In the genomic region with DNA sequence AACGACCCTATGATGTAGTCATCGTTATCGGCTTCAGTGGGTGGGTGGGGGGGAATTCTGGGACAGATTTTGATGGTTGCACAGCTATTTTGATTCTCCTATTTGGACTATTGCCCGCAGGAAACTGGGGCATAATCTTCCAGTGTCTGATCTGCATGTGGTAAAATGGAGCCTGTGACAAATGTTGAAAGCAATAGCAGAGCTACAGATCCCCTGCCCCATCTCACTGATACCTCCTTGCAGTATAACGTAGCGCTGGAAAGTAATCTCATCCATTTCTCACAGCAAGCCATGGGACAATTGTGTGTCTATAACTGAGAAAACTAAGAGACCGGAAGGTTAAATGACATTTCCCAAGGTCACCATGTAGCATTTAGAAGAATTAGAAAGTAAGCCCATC, we compare ENCODE assay signal across 22 mouse cellular contexts. TPM values are rescaled to one million over a fixed set of nuclear protein-coding genes. Genes with fewer than 3 reads are reported as not detected.
DNase-seq lines count a peak whose midpoint lies in the region; ATAC-seq and TF ChIP-seq lines count a peak whose summit lies in the region.
"Had no signal": no experiment of that assay in that cellular context is flagged by ENCODE, and none has a peak within 500 bp of the region (broad histone marks: within the 10 kb centered on the region; RNA-seq: fewer than 3 reads in every experiment).

No protein-coding gene starts in this region.

- no peak overlapping the region for H3K9ac ChIP-seq in hindbrain, embryonic 12.5 days
- H3K9ac ChIP-seq in midbrain, embryonic 12.5 days (replicated peaks) = no peak overlapping the region
- H3K9ac ChIP-seq: neural tube, embryonic 12.5 days had no signal

- peak overlapping the region; percentile 11; the same call in 1 of the 2 replicates for H3K4me2 ChIP-seq in hindbrain, embryonic 12.5 days (replicated peaks)
- H3K4me2 ChIP-seq in midbrain, embryonic 12.5 days (replicated peaks) = peak overlapping the region; percentile 13; the same call in 1 of the 2 replicates

- WGBS in hindbrain, embryonic 12.5 days = 52% methylated on average over 7 of the region's 7 CpGs
- 50% methylated on average over 7 of the region's 7 CpGs for WGBS in midbrain, embryonic 12.5 days
- WGBS in limb, embryonic 10.5 days = 93% methylated on average over 7 of the region's 7 CpGs

- no peak for ATAC-seq in hindbrain, embryonic 12.5 days (ENCODE audit: low FRiP score)
- ATAC-seq in midbrain, embryonic 12.5 days (ENCODE audit: low FRiP score, low read depth) = 0 out of 2 replicates have a peak, but pooled peaks have one; percentile 24
- ATAC-seq: intestine, postnatal 0 days had no signal

- no peak for DNase-seq in layer of hippocampus, adult 2 months (ENCODE audit: low spot score in 2 of 2)
- no peak for DNase-seq in layer of hippocampus, adult 9-10 months (ENCODE audit: low spot score)
- DNase-seq in limb, embryonic 10.5 days (ENCODE audit: low spot score) = no peak
- no peak for DNase-seq in spleen, postnatal 36 days (ENCODE audit: low spot score in 2 of 2)
- no peak for DNase-seq in heart, postnatal 14 days
- DNase-seq: adrenal gland, adult 8-10 months; lung, postnatal 14 days; right cerebral cortex, postnatal 14 days; thymus, postnatal 14 days had no signal

- H3K9me3 ChIP-seq in hindbrain, embryonic 12.5 days (replicated peaks) = no peaks in the 10 kb centered on the region
- H3K9me3 ChIP-seq in midbrain, embryonic 12.5 days = no peaks in the 10 kb centered on the region
- no peaks in the 10 kb centered on the region for H3K9me3 ChIP-seq in limb, embryonic 10.5 days (replicated peaks)
- H3K9me3 ChIP-seq: heart, embryonic 10.5 days; neural tube, embryonic 12.5 days had no signal

- H3K27ac ChIP-seq in layer of hippocampus, adult 2 months = peak overlapping the region; percentile 72
- peak overlapping the region; percentile 79; the same call in 1 of the 2 replicates for H3K27ac ChIP-seq in hindbrain, embryonic 12.5 days
- peak overlapping the region; percentile 60 for H3K27ac ChIP-seq in midbrain, embryonic 12.5 days (replicated peaks)
- no peak overlapping the region for H3K27ac ChIP-seq in limb, embryonic 10.5 days
- H3K27ac ChIP-seq: heart, embryonic 10.5 days had no signal

- no peak overlapping the region for H3K4me3 ChIP-seq in layer of hippocampus, adult 2 months
- H3K4me3 ChIP-seq in hindbrain, embryonic 12.5 days = no peak overlapping the region
- no peak overlapping the region for H3K4me3 ChIP-seq in midbrain, embryonic 12.5 days
- H3K4me3 ChIP-seq in limb, embryonic 10.5 days = no peak overlapping the region
- H3K4me3 ChIP-seq: erythroblast, embryonic 14.5 days; heart, embryonic 10.5 days; neural tube, embryonic 12.5 days had no signal

- TF ChIP-seq CTCF in layer of hippocampus, adult 2 months (conservative IDR thresholded peaks at IDR 0.05) = no peak

- H3K36me3 ChIP-seq in hindbrain, embryonic 12.5 days = no peaks in the 10 kb centered on the region
- H3K36me3 ChIP-seq in midbrain, embryonic 12.5 days = no peaks in the 10 kb centered on the region
- H3K36me3 ChIP-seq in limb, embryonic 10.5 days = no peaks in the 10 kb centered on the region
- H3K36me3 ChIP-seq: heart, embryonic 10.5 days; neural tube, embryonic 12.5 days had no signal

- peaks cover 32% of the 10 kb centered on the region for H3K4me1 ChIP-seq in hindbrain, embryonic 12.5 days
- peaks cover 21% of the 10 kb centered on the region for H3K4me1 ChIP-seq in midbrain, embryonic 12.5 days
- peaks cover 43% of the 10 kb centered on the region for H3K4me1 ChIP-seq in limb, embryonic 10.5 days
- H3K4me1 ChIP-seq: heart, embryonic 10.5 days had no signal

- intact Hi-C loops in heart, postnatal 14 days (cut with DNase I) = loop anchor here (2.0 to 10.0 kb wide), 5 partner anchors 97 to 540 kb away; no protein-coding TSS in a partner anchor

- H3K27me3 ChIP-seq in hindbrain, embryonic 12.5 days = no peaks in the 10 kb centered on the region
- peaks cover 8% of the 10 kb centered on the region; the same call in 1 of the 2 replicates for H3K27me3 ChIP-seq in midbrain, embryonic 12.5 days
- H3K27me3 ChIP-seq in limb, embryonic 10.5 days (ENCODE audit: low read depth, poor library complexity, severe bottlenecking) = no peaks in the 10 kb centered on the region
- H3K27me3 ChIP-seq: CH12.LX; neural tube, embryonic 12.5 days had no signal

RNA-seq across cellular contexts. Expression of a gene that starts 4.7 kb away (rescaled TPM):
- total RNA-seq in layer of hippocampus, adult 2 months (2021) = not detected
- 0.23 and 0.26 TPM in 2 replicates for polyA plus RNA-seq in hindbrain, embryonic 12.5 days (2016; fragmentation: Nextera tagmentation; extraction: Ambion mirVana)
- 0.19 and 0.25 TPM in 2 replicates for polyA plus RNA-seq in midbrain, embryonic 12.5 days (2016; fragmentation: Nextera tagmentation; extraction: Ambion mirVana)
- 0.13 TPM in 1 of 2 replicates, not detected in the other for polyA plus RNA-seq in limb, embryonic 10.5 days (2016; fragmentation: Nextera tagmentation; extraction: Ambion mirVana)
- not detected for total RNA-seq in heart, postnatal 14 days (2021)
- total RNA-seq: adrenal gland, adult 8-10 months; CH12.LX; gastrocnemius, postnatal 4 days; heart, postnatal 25 days had no signal
- polyA plus RNA-seq: erythroblast, embryonic 14.5 days; intestine, postnatal 0 days; kidney, embryonic 16.5 days; liver, embryonic 16.5 days; spleen, adult 2 months had no signal

RNA-seq across cellular contexts. Expression of a gene that starts 34.0 kb away (rescaled TPM):
- 10 to 100 TPM; 17.3 to 24.7 TPM for total RNA-seq in layer of hippocampus, adult 2 months (2021)
- polyA plus RNA-seq in hindbrain, embryonic 12.5 days (2016; fragmentation: Nextera tagmentation; extraction: Ambion mirVana) = 46.2 and 52.2 TPM in 2 replicates
- polyA plus RNA-seq in midbrain, embryonic 12.5 days (2016; fragmentation: Nextera tagmentation; extraction: Ambion mirVana) = 52.4 and 52.5 TPM in 2 replicates
- polyA plus RNA-seq in limb, embryonic 10.5 days (2016; fragmentation: Nextera tagmentation; extraction: Ambion mirVana) = 69.8 and 70.8 TPM in 2 replicates
- 10 to 100 TPM; 25.4 to 27.3 TPM for total RNA-seq in heart, postnatal 14 days (2021)

RNA-seq across cellular contexts. Expression of a gene that starts 34.3 kb away (rescaled TPM):
- under 1 TPM; 0.77 to 0.81 TPM for total RNA-seq in layer of hippocampus, adult 2 months (2021)
- 0.52 and 0.74 TPM in 2 replicates for polyA plus RNA-seq in hindbrain, embryonic 12.5 days (2016; fragmentation: Nextera tagmentation; extraction: Ambion mirVana)
- polyA plus RNA-seq in midbrain, embryonic 12.5 days (2016; fragmentation: Nextera tagmentation; extraction: Ambion mirVana) = 0.10 TPM in 1 of 2 replicates, not detected in the other
- 0.08 and 0.19 TPM in 2 replicates for polyA plus RNA-seq in limb, embryonic 10.5 days (2016; fragmentation: Nextera tagmentation; extraction: Ambion mirVana)
- total RNA-seq in heart, postnatal 14 days (2021) = not detected
- total RNA-seq: gastrocnemius, postnatal 4 days; heart, postnatal 25 days had no signal
- polyA plus RNA-seq: embryonic facial prominence, embryonic 11.5 days; erythroblast, embryonic 14.5 days; heart, embryonic 10.5 days; intestine, postnatal 0 days; liver, embryonic 16.5 days; spleen, adult 2 months had no signal
